Mouse (Mus musculus): ENCODE measurements around the gene Kat14.
A peak's percentile ranks its signal among the peaks of the same experiment; 100 is the strongest.

The Kat14 gene

GRCm38 (mm10) chr2:144382624-144383138 is 13.9 kb downstream of the Kat14 start:
- no peak for DNase-seq

DNA sequence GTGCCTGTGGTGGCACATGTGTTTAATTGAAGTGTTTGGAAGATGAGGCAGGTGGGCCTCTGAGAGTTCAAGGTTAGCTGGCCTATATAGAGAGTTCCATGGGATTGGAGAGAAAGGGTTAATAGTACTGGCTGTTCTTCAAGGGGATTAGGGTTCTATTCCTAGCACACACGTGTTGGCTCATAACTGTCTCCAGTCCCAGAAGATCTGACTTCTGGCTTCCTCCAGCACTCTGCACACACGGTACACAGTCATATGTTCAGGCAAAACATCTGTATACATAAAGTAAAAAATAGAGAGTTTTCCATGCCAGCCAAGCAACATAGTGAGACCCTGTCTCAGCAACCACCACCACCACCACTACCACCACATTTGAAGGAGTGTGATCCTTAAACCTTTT is 17.5 kb downstream of the Kat14 start:
- DNase-seq: no peak

DNA sequence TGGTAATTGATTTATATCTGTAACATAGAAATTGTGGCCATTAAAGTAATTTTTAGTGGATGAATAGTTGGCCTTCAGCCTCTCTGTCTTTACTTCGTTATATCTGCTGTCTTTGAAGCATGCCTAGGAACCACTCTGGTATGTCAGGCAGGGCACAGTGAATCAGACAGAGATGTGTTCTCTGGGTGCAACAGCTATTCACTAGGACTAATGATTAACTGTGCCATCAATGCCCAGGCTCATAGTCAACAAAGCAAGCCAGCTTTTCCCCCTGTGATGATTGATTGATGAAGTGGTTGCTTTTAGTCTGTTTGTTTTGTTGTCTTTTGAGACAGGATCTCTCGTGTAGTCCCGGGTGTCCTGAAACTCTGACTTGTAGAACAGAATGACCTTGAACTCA is 19.6 kb downstream of the Kat14 start:
- DNase-seq: no peak

- no peak for DNase-seq
These were observed 30.7 kb downstream of the Kat14 start for GRCm38 (mm10) chr2:144399531-144399930.

DNA sequence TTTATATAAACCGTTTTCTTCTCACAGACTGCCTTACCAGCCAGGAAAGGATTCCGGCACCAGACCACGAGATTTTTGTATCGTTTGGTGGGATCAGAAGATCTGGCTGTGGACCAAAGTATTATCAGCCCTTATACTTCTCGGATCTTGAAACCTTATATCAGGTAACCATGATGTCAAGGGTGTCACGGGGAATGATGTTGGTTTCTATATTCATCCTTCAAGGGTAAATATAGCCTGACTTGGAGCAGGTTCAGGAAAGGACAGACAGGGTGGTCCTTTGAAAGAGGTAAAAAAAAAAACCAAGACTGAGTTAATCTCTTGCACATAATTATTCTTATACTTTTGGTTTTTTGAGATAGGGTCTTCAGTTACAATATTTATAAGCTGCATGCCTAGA is 31.9 kb downstream of the Kat14 start:
- no peak for DNase-seq

- no peak for DNase-seq
These were observed 40.3 kb downstream of the Kat14 start for GRCm38 (mm10) chr2:144409037-144409436.

DNA sequence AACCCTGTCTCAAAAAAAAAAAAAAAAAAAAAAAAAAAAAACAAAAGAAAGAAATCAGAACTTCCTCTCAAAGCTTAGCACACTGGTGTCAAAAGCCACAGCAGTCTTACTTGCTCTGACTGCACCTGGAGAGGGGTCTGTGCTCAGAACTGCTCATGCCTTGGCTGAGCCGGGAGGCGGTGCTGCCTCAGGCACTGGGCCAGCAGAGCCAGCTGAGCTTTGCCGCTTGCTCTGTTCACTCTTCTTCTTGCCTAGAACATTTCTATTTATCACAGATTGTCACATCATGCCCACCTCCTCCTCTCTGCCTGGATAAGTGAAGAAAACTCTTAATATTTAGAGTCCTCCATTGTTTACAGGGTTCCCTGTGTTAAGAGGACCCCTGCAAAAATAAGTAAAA is 41.8 kb downstream of the Kat14 start:
- DNase-seq: no peak

DNA sequence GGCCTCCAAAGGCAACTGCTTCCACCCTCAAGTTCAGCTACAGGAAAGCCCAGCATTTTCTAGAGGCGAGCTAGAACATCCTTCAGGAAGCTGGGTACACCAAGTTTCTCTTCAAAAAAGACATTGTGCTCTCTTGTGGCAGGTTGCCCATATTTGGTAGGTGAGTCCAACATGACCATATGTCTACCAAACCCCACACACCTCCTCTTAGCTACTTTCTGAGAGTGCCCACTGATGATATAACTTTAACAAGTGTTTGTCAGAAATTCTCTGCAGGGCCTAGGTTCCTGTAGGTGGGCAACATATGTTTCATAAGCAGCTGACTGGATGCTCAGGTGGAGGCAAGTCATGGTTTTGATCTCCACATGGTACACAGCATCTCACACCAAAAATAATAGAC is 45.9 kb downstream of the Kat14 start:
- DNase-seq: no peak

DNA sequence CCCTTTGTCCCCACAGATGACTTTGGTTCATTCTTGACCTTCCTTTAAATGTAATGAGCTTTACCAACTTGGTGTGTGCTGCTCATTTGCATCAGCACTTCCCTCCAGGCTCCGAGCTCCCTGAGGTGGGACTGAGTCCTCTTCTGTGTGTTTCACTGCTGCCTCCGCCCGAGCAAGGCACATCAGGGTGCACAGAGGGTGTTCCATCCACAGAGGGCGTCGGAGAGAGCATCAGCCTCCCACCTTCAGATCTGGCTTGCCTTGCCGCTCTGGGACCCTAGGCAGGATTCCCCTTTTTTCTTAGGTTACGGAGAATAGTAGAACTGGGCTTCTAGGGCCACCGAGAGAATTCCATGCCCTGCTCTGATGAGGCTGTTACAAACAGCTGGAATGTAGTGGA is 48.1 kb downstream of the Kat14 start:
- peak; percentile 18 for DNase-seq

DNA sequence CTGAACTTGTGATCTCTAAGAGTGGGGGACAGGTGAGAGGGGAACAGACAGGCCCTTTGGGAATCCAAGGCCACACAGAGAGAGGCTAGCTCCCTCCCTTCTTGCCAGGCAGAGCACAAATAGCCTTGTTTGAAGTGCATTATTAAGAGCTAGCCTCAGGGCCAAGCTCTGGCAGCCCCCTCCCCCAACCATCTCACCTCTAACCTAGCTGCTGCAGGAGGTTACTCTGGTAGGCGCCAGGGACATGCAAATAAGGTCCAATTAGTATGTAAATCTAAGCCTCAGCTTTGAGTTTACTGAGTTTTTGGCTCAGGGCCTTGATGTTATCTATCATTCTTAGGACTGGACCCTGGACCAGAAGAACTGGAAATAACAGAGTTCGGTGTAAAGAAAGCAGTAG is 49.3 kb downstream of the Kat14 start:
- DNase-seq: peak; percentile 36

DNA sequence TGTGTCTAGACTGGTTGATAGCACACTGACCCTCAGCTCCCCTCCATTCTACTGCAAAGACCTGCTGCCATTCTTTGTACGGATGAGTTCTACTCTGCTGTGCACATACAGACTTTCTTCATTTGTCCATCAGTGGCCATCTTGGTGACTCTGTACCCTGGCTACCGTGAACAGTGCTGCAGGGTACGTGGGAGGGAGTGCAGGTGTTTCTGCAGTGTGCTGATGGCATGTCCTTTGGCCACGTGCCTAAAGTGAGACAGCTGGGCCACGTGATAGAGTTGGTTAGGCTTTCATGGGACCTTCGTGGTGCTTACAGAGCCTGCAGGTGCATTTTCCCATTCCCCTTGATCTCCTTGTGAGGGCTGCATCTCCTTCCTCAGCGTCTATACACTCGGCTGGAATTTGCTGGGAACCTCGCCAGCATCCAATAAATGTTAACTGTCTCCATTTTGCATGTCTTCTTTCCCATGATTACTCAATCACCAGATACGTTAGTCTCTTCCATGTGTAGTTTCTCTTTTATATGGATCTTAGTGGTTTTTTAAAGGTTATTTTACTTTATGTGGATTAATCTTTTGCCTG is 53.4 kb downstream of the Kat14 start:
- DNase-seq: no peak

GRCm38 (mm10) chr2:144425761-144426160 is 57.0 kb downstream of the Kat14 start:
- DNase-seq: no peak

GRCm38 (mm10) chr2:144427852-144428251 is 59.1 kb downstream of the Kat14 start:
- DNase-seq: no peak

GRCm38 (mm10) chr2:144428659-144429058 is 59.9 kb downstream of the Kat14 start:
- no peak for DNase-seq

GRCm38 (mm10) chr2:144429171-144429570 is 60.4 kb downstream of the Kat14 start:
- DNase-seq: no peak

DNA sequence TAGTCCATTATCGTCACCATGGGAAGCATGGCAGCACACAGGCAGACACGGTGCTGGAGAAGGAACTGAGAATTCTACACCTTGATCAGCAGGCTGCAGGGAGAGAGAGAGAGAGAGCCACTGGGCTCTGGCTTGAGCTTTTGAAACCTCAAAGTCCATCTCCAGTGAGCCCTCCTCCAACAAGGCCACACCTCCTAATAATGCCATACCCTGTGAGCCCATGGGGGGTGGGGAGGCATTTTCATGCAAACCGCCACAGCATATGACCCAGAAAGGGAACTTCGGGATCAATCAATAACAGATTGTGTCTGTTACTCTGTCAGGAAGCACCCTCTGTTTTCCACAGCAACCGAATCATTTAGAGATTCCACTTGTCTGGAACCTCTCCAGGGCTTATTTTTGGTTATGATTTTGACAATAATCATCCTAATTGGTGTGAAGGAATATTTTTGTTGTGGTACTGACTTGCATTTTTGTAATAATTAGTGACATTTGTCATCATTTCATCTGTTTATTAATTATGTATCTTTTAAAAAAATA is 62.6 kb downstream of the Kat14 start:
- no peak for DNase-seq

- no peak for DNase-seq
These were observed 66.9 kb downstream of the Kat14 start for GRCm38 (mm10) chr2:144435679-144436078.

DNA sequence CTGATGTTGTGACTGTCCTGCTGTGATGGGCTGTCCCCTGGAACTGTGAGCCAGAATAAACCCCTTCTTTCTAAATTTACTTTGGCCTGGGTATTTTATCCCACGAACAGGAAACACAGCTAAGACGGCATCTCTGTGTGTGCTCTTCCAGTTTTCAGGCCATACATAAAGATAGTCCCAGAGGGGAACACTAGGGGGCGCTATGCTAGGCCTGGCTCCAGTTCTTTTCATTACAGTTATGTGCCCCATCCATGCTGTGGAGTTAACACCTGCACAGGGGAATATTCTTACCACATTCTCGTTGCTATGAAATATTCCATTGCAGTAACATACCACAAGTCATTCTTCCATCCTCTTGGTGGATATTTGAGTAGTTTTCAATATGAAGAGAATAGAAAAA is 69.6 kb downstream of the Kat14 start:
- no peak for DNase-seq

GRCm38 (mm10) chr2:144439191-144439700 is 70.5 kb downstream of the Kat14 start:
- DNase-seq: no peak

DNA sequence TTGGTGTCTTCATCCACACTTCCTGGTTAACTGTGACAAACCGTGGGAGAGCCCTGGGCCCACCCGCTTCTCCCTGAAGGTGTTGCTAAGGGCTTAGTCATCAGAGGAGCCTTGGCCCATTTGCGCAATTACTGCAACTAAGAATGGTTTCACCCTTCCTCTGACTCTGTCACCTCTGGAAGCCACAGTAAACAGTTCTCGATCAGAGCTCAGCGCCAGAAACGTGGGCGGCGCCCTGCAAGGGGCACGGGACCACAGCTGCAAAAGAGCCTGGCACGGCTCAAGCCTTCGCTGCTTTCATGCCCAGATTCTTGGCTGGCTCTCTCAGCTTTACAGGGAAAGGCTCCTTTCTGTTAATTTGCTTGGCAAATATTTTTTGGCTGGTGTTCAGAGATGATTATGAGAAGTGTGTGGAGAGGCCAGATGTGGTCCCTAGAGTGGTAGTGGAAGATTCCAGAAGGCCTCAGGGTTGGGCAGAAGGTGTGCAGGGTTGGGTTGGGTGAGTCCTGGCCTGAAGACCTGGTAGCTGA is 72.7 kb downstream of the Kat14 start:
- no peak for DNase-seq

DNA sequence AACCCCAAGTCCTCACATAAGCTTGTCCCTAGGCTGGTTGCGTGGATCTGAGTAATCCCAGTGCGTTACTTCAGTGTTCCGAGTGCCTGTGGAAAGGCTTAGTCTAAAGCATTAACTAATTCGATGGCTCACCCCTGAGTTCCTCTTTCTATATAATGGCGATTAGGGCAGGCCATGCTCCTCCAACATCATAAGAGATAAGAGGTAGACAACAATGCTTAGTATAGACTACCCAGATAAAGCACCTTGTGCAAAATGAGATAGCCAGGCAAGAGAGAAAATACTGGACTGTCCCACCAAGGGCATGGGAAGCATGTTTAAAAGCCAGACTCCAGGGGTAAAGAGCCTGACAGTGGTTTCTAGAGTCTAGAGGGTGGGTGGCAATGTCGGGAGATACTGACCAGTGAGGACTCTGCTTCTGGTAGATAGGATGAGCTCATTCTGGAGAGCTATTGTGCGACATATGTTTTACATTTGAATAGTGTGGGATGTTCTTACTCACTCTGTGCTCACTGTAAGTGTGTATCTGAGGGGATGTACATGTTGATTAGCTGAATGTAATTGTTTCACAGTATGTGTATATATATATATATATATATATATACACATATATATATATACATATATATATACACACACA is 77.7 kb downstream of the Kat14 start:
- DNase-seq: no peak

DNA sequence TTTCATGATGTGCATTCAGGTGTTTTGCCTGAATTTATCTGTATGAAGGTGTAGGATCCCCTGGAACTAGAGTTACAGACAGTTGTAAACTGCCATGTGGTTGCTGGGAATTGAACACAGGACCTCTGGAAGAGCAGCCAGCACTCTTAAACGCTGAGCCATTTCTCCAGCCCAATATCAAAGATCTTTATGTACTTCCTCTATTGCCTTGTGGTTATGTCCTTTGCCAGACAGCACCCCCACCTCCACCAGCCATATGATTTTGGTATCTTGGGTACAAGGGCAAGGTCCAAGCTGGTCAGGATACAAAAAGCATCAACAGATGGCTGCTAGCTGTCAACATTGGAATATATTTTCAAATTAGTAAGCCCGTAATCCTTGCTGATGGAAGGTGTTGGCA is 81.6 kb downstream of the Kat14 start:
- no peak for DNase-seq

DNA sequence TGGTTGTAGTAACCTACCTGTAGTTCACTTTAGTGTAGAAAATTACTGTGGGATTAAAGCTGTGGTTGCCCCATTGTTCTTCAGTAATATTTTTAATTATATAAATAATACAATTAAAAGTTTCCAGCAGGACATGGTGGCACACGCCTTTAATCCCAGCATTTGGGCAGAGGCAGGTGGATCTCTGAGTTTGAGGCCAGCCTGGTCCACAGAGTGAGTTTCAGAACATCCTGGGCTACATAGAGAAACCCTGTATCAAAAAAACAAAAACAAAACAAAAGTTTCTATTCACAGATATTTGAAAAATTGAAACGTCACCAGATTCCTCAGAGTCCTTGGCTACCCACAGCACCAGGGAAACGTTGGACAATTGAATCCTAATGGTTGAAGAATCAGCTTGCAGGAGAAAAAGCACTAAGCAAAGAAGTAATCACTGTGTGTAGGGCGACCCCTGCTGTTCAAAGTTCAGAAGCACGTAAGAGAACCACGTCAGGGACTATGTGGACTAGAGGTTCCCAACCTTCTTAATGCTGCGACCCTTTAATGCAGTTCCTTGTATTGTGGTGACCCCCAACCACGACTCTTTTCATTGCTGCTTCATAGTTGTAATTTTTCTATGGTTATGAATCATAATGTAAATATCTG is 83.7 kb downstream of the Kat14 start:
- peak; percentile 77 for DNase-seq
